Mouse (Mus musculus): ENCODE data around the gene Ssrp1. TPM values are rescaled to one million over a fixed set of nuclear protein-coding genes. Genes with fewer than 3 reads are reported as not detected.

The Ssrp1 gene
- 39.1 and 40.7 TPM in 2 replicates for total RNA-seq (2014; rRNA removed)
- polyA plus RNA-seq (2012; rRNA removed): 45.2 and 48.9 TPM in 2 replicates

GRCm38 (mm10) chr2:85037047-85038026 is at the start of gene Ssrp1, which contains the start of gene P2rx3:
Gene Ssrp1 (plus strand): TSS chr2:85037234.
Gene P2rx3 (minus strand): TSS chr2:85037462.
- Histone ChIP-seq H3K27me3 (ENCODE audit: control insufficient read depth, insufficient read depth, low read length) (no peaks in the 10 kb centered on the region), H3K9ac (ENCODE audit: low read depth, low read length) (peak within 1 kb of the TSS; percentile 75), H3K4me3 (ENCODE audit: insufficient read depth, low read depth, low read length) (peak within 1 kb of the TSS; percentile 65), H3K36me3 (ENCODE audit: control insufficient read depth, insufficient read depth, low read length) (peaks cover 20% of the 10 kb centered on the region), H3K79me2 (ENCODE audit: control insufficient read depth, insufficient read depth, low read length) (peaks cover 3% of the 10 kb centered on the region; the same call in 1 of the 2 replicates), H3K4me1 (ENCODE audit: control insufficient read depth, insufficient read depth, low read length) (peaks cover 11% of the 10 kb centered on the region), H3K27ac (replicated peaks; ENCODE audit: insufficient read depth, low read depth, low read length) (peak within 1 kb of the TSS; percentile 28)
- under 1% methylated on average over 66 of the region's 66 CpGs for WGBS
- TF ChIP-seq CTCF (IDR thresholded peaks at IDR 0.05; ENCODE audit: low read depth, low read length): 0 out of 2 replicates have a peak, but pooled peaks have one; percentile 4
- peak; percentile 37; the same call in 1 of the 2 replicates for TF ChIP-seq POLR2A (IDR thresholded peaks at IDR 0.05; ENCODE audit: extremely low read depth, insufficient read depth, low read length)
- DNase-seq (ENCODE audit: extremely low read depth, low read depth, low spot score): peak; percentile 77

GRCm38 (mm10) chr2:84987930-84988329 is 49.1 kb upstream of the Ssrp1 start, which contains the start of gene Prg3:
Gene Prg3 (plus strand): TSS chr2:84988215.
- Histone ChIP-seq H3K27me3 (ENCODE audit: control insufficient read depth, insufficient read depth, low read length) (no peaks in the 10 kb centered on the region), H3K4me1 (ENCODE audit: control insufficient read depth, insufficient read depth, low read length) (no peaks in the 10 kb centered on the region), H3K36me3 (ENCODE audit: control insufficient read depth, insufficient read depth, low read length) (no peaks in the 10 kb centered on the region), H3K79me2 (ENCODE audit: control insufficient read depth, insufficient read depth, low read length) (no peaks in the 10 kb centered on the region), H3K27ac (replicated peaks; ENCODE audit: insufficient read depth, low read depth, low read length) (no peak within 1 kb of the TSS), H3K9ac (ENCODE audit: low read depth, low read length) (no peak within 1 kb of the TSS), H3K4me3 (ENCODE audit: insufficient read depth, low read depth, low read length) (no peak within 1 kb of the TSS)
- WGBS: 84% methylated on average over 1 of the region's 1 CpGs
- TF ChIP-seq POLR2A (IDR thresholded peaks at IDR 0.05; ENCODE audit: extremely low read depth, insufficient read depth, low read length): no peak
- no peak for DNase-seq (ENCODE audit: extremely low read depth, low read depth, low spot score)

GRCm38 (mm10) chr2:84996376-84996775 is 40.7 kb upstream of the Ssrp1 start:
- Histone ChIP-seq H3K4me1 (ENCODE audit: control insufficient read depth, insufficient read depth, low read length) (peaks cover 7% of the 10 kb centered on the region; the same call in 1 of the 2 replicates), H3K4me3 (ENCODE audit: insufficient read depth, low read depth, low read length) (no peak overlapping the region), H3K79me2 (ENCODE audit: control insufficient read depth, insufficient read depth, low read length) (no peaks in the 10 kb centered on the region), H3K27ac (replicated peaks; ENCODE audit: insufficient read depth, low read depth, low read length) (0 out of 2 replicates have a peak overlapping the region, but pooled peaks have one; percentile 18), H3K27me3 (ENCODE audit: control insufficient read depth, insufficient read depth, low read length) (no peaks in the 10 kb centered on the region), H3K36me3 (ENCODE audit: control insufficient read depth, insufficient read depth, low read length) (no peaks in the 10 kb centered on the region), H3K9ac (ENCODE audit: low read depth, low read length) (no peak overlapping the region)
- DNase-seq (ENCODE audit: extremely low read depth, low read depth, low spot score): peak; percentile 95
- 28% methylated on average over 2 of the region's 2 CpGs for WGBS
- TF ChIP-seq CTCF (IDR thresholded peaks at IDR 0.05; ENCODE audit: low read depth, low read length): no peak
- no peak for TF ChIP-seq POLR2A (IDR thresholded peaks at IDR 0.05; ENCODE audit: extremely low read depth, insufficient read depth, low read length)

GRCm38 (mm10) chr2:84999486-85000181 is 37.4 kb upstream of the Ssrp1 start:
- H3K27ac ChIP-seq (replicated peaks; ENCODE audit: insufficient read depth, low read depth, low read length): no peak overlapping the region

GRCm38 (mm10) chr2:85001497-85001896 is 35.5 kb upstream of the Ssrp1 start:
- TF ChIP-seq POLR2A (IDR thresholded peaks at IDR 0.05; ENCODE audit: extremely low read depth, insufficient read depth, low read length) (no peak), CTCF (IDR thresholded peaks at IDR 0.05; ENCODE audit: low read depth, low read length) (no peak)
- DNase-seq (ENCODE audit: extremely low read depth, low read depth, low spot score): no peak
- Histone ChIP-seq H3K79me2 (ENCODE audit: control insufficient read depth, insufficient read depth, low read length) (no peaks in the 10 kb centered on the region), H3K36me3 (ENCODE audit: control insufficient read depth, insufficient read depth, low read length) (no peaks in the 10 kb centered on the region), H3K27ac (replicated peaks; ENCODE audit: insufficient read depth, low read depth, low read length) (no peak overlapping the region), H3K9ac (ENCODE audit: low read depth, low read length) (no peak overlapping the region), H3K4me1 (ENCODE audit: control insufficient read depth, insufficient read depth, low read length) (0 out of 2 replicates have a peak, but pooled peaks cover 4% of the 10 kb centered on the region), H3K27me3 (ENCODE audit: control insufficient read depth, insufficient read depth, low read length) (no peaks in the 10 kb centered on the region), H3K4me3 (ENCODE audit: insufficient read depth, low read depth, low read length) (no peak overlapping the region)
- 81% methylated on average over 13 of the region's 13 CpGs for WGBS

More at GRCm38 (mm10) chr2:84999486-85000181, 37.4 kb upstream of the Ssrp1 start:
- Histone ChIP-seq H3K9ac (ENCODE audit: low read depth, low read length) (no peak overlapping the region), H3K4me3 (ENCODE audit: insufficient read depth, low read depth, low read length) (no peak overlapping the region), H3K27me3 (ENCODE audit: control insufficient read depth, insufficient read depth, low read length) (no peaks in the 10 kb centered on the region), H3K36me3 (ENCODE audit: control insufficient read depth, insufficient read depth, low read length) (no peaks in the 10 kb centered on the region), H3K79me2 (ENCODE audit: control insufficient read depth, insufficient read depth, low read length) (no peaks in the 10 kb centered on the region), H3K4me1 (ENCODE audit: control insufficient read depth, insufficient read depth, low read length) (peaks cover 7% of the 10 kb centered on the region; the same call in 1 of the 2 replicates)
- DNase-seq (ENCODE audit: extremely low read depth, low read depth, low spot score): no peak
- TF ChIP-seq CTCF (IDR thresholded peaks at IDR 0.05; ENCODE audit: low read depth, low read length) (no peak), POLR2A (IDR thresholded peaks at IDR 0.05; ENCODE audit: extremely low read depth, insufficient read depth, low read length) (no peak)
- WGBS: 77% methylated on average over 3 of the region's 3 CpGs
